ENCODE assay signal across 9 mouse cellular contexts in the genomic region with DNA sequence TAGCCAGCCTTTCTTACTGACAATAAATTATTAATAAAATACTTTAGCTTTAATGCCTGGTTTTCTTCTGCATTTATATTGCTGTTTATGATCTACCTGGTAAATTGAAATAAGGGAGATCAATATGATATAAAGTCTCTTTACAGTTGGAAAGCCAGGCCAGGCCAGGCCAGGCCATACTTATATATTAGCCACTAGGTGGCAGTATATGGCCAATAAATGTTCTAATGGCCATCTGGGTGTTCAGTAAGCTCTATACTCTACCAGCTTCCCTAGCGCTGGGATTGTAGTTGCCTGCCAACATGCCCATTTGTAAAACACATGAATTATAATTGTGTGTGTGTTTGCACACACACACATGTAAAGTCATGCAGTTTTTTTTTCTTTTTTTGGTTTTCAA. TPM values are rescaled to one million over a fixed set of nuclear protein-coding genes. Genes with fewer than 3 reads are reported as not detected.
DNase-seq lines count a peak whose midpoint lies in the region; ATAC-seq and TF ChIP-seq lines count a peak whose summit lies in the region.
"Had no signal": no experiment of that assay in that cellular context is flagged by ENCODE, and none has a peak within 500 bp of the region (broad histone marks: within the 10 kb centered on the region; RNA-seq: fewer than 3 reads in every experiment).

No protein-coding gene starts in this region.

- no peaks in the 10 kb centered on the region for H3K9me3 ChIP-seq in limb, embryonic 14.5 days (ENCODE audit: control insufficient read depth, low read length)
- H3K9me3 ChIP-seq in limb, embryonic 10.5 days (replicated peaks): no peaks in the 10 kb centered on the region
- no peaks in the 10 kb centered on the region for H3K9me3 ChIP-seq in forebrain, embryonic 13.5 days (replicated peaks)
- H3K9me3 ChIP-seq in midbrain, embryonic 14.5 days (ENCODE audit: control insufficient read depth, low read length): no peaks in the 10 kb centered on the region
- H3K9me3 ChIP-seq: heart, embryonic 13.5 days; lung, embryonic 15.5 days had no signal

- no peak overlapping the region for H3K4me2 ChIP-seq in limb, embryonic 14.5 days (replicated peaks; ENCODE audit: low read depth, low read length, severe bottlenecking)
- H3K4me2 ChIP-seq in forebrain, embryonic 13.5 days: no peak overlapping the region
- no peak overlapping the region for H3K4me2 ChIP-seq in midbrain, embryonic 14.5 days (ENCODE audit: low read length)
- H3K4me2 ChIP-seq: heart, embryonic 13.5 days; lung, embryonic 15.5 days had no signal

- H3K27me3 ChIP-seq in limb, embryonic 14.5 days (ENCODE audit: control insufficient read depth, insufficient read depth, low read length): no peaks in the 10 kb centered on the region
- no peaks in the 10 kb centered on the region for H3K27me3 ChIP-seq in limb, embryonic 10.5 days (ENCODE audit: low read depth, poor library complexity, severe bottlenecking)
- no peaks in the 10 kb centered on the region for H3K27me3 ChIP-seq in forebrain, embryonic 13.5 days
- H3K27me3 ChIP-seq in midbrain, embryonic 14.5 days (ENCODE audit: control insufficient read depth, insufficient read depth, low read length): no peaks in the 10 kb centered on the region
- H3K27me3 ChIP-seq: heart, embryonic 13.5 days; lung, embryonic 15.5 days had no signal

- H3K36me3 ChIP-seq in limb, embryonic 14.5 days (ENCODE audit: control insufficient read depth, insufficient read depth, low read length): peaks cover 55% of the 10 kb centered on the region
- H3K36me3 ChIP-seq in limb, embryonic 10.5 days: peaks cover 85% of the 10 kb centered on the region
- H3K36me3 ChIP-seq in forebrain, embryonic 13.5 days (ENCODE audit: poor library complexity, severe bottlenecking): peaks cover 61% of the 10 kb centered on the region
- H3K36me3 ChIP-seq in midbrain, embryonic 14.5 days (ENCODE audit: control insufficient read depth, insufficient read depth, low read length): peaks cover 30% of the 10 kb centered on the region

- no peak overlapping the region for H3K9ac ChIP-seq in limb, embryonic 14.5 days (ENCODE audit: low read depth, low read length, severe bottlenecking)
- H3K9ac ChIP-seq in forebrain, embryonic 13.5 days: no peak overlapping the region
- no peak overlapping the region for H3K9ac ChIP-seq in midbrain, embryonic 14.5 days (replicated peaks; ENCODE audit: low read length)
- H3K9ac ChIP-seq: heart, embryonic 13.5 days; lung, embryonic 15.5 days had no signal

- H3K4me1 ChIP-seq in limb, embryonic 14.5 days (ENCODE audit: control insufficient read depth, insufficient read depth, low read length): no peaks in the 10 kb centered on the region
- no peaks in the 10 kb centered on the region for H3K4me1 ChIP-seq in limb, embryonic 10.5 days
- H3K4me1 ChIP-seq in forebrain, embryonic 13.5 days: no peaks in the 10 kb centered on the region
- no peaks in the 10 kb centered on the region for H3K4me1 ChIP-seq in midbrain, embryonic 14.5 days (ENCODE audit: control insufficient read depth, insufficient read depth, low read length)
- H3K4me1 ChIP-seq: lung, embryonic 15.5 days had no signal

- ATAC-seq in limb, embryonic 14.5 days (ENCODE audit: low FRiP score, low read depth): no peak
- peak; percentile 63 for ATAC-seq in forebrain, embryonic 13.5 days
- ATAC-seq in midbrain, embryonic 14.5 days (ENCODE audit: low FRiP score, low TSS enrichment): no peak

- peak; percentile 33 for DNase-seq in limb, embryonic 14.5 days (ENCODE audit: low spot score)
- no peak for DNase-seq in limb, embryonic 10.5 days (ENCODE audit: low spot score)
- peak; percentile 67 for DNase-seq in R1 (ENCODE audit: low read depth, low spot score)
- peak; percentile 57 for DNase-seq in midbrain, embryonic 14.5 days
- DNase-seq in ovary, postnatal 14 days (ENCODE audit: low spot score): no peak
- DNase-seq in spleen, adult 18-20 months: no peak

- no peak overlapping the region for H3K4me3 ChIP-seq in limb, embryonic 14.5 days (replicated peaks; ENCODE audit: low read length)
- no peak overlapping the region for H3K4me3 ChIP-seq in limb, embryonic 10.5 days
- H3K4me3 ChIP-seq in forebrain, embryonic 13.5 days: no peak overlapping the region
- no peak overlapping the region for H3K4me3 ChIP-seq in midbrain, embryonic 14.5 days (replicated peaks; ENCODE audit: low read depth, low read length)
- H3K4me3 ChIP-seq: heart, embryonic 13.5 days; lung, embryonic 15.5 days had no signal

- WGBS in limb, embryonic 14.5 days: 78% methylated on average over 1 of the region's 1 CpGs
- WGBS in limb, embryonic 10.5 days: 89% methylated on average over 1 of the region's 1 CpGs
- WGBS in forebrain, embryonic 13.5 days: 76% methylated on average over 1 of the region's 1 CpGs
- WGBS in midbrain, embryonic 14.5 days: 85% methylated on average over 1 of the region's 1 CpGs

- no peak overlapping the region for H3K27ac ChIP-seq in limb, embryonic 14.5 days (replicated peaks; ENCODE audit: low read depth, low read length)
- no peak overlapping the region for H3K27ac ChIP-seq in limb, embryonic 10.5 days
- H3K27ac ChIP-seq in forebrain, embryonic 13.5 days: no peak overlapping the region
- no peak overlapping the region for H3K27ac ChIP-seq in midbrain, embryonic 14.5 days (replicated peaks; ENCODE audit: low read depth, low read length)
- H3K27ac ChIP-seq: heart, embryonic 13.5 days; lung, embryonic 15.5 days had no signal

- TF ChIP-seq POLR2A in limb, embryonic 14.5 days (IDR thresholded peaks at IDR 0.05; ENCODE audit: borderline replicate concordance, extremely low read depth, insufficient read depth, insufficient read length): no peak

RNA-seq across cellular contexts. Expression of a gene that starts 16.7 kb away (rescaled TPM):
- 0.26 and 0.36 TPM in 2 replicates for polyA plus RNA-seq in limb, embryonic 14.5 days (2012; rRNA removed)
- 0.12 TPM in 1 of 2 replicates, not detected in the other for polyA plus RNA-seq in limb, embryonic 14.5 days (2014; fragmentation: Nextera tagmentation; extraction: Ambion mirVana)
- 0.23 TPM in 1 of 2 replicates, not detected in the other for polyA plus RNA-seq in limb, embryonic 10.5 days (2016; fragmentation: Nextera tagmentation; extraction: Ambion mirVana)
- polyA plus RNA-seq in forebrain, embryonic 13.5 days (2015; fragmentation: Nextera tagmentation; extraction: Ambion mirVana): 0.17 and 0.18 TPM in 2 replicates
- 0.17 and 0.36 TPM in 2 replicates for polyA plus RNA-seq in midbrain, embryonic 14.5 days (2014; fragmentation: Nextera tagmentation; extraction: Ambion mirVana)

Comparison
In these comparisons a context has a peak if more than half of its experiments do, and no peak if none do; other contexts are left out.
1. DNase-seq: peak in limb, embryonic 14.5 days (single experiment), R1 (single experiment) and midbrain, embryonic 14.5 days (single experiment); none in limb, embryonic 10.5 days (single experiment), ovary, postnatal 14 days (single experiment) and spleen, adult 18-20 months (0 of 2).